Mouse (Mus musculus) embryonic fibroblast, embryonic 13.5 days (primary cell): Measurements from ENCODE around the gene Kcnj8.

Experiments used
- CTCF ChIP-seq: IDR thresholded peaks from 2 replicates; pipeline ENCODE4 v1.5.1; 2011; ENCODE audit warnings: mild to moderate bottlenecking, control low read depth, low read length, moderate library complexity, borderline replicate concordance; ENCODE audit not compliant: insufficient read depth
- POLR2A ChIP-seq: IDR thresholded peaks from 2 replicates; pipeline ENCODE4 v1.6.1; 2011; ENCODE audit warnings: low read depth, mild to moderate bottlenecking, control low read depth, low read length, moderate library complexity

DNA sequence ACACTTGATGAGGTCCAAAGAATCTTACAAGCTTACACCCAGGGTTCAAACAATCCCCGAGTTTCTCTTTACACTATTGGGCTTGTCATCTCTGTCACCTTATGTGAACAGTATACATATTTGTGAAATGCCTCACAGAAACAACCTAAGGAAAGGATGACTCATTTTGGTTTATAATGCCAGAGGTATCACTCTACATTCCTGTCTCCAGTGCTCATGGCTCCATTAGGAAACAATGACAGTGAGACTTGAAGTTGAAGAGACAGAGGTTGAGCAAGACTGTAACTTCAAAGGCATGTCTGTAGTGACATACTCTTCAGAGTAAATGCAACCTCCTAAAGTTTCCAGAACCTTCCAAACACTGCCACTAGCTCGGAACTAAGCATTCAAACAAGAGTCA, 23.0 kb downstream of the Kcnj8 start:
- no peak for TF ChIP-seq CTCF
- no peak for TF ChIP-seq POLR2A
